Mouse (Mus musculus) C2C12 (cell line): ENCODE measurements at regions not wholly inside any gene's neighbourhood (a gene's known extent, or its start where the extent isn't known, plus 50 kb on each side); places are given as distances from the start of the nearest gene placed in this dataset.
A peak's percentile ranks its signal among the peaks of the same experiment; 100 is the strongest.
"Not testable (repeated sequence)": the region's sequence is repeated elsewhere in the genome, so short reads cannot be mapped to it uniquely, and the experiment has no call there.

ENCODE experiments used
- H3K27me3 ChIP-seq: one replicate; pipeline ENCODE4 v1.6.1; 2011; ENCODE audit not compliant: control insufficient read depth, insufficient read depth, insufficient read length
- H3K36me3 ChIP-seq: one replicate; pipeline ENCODE4 v1.6.1; 2011; ENCODE audit not compliant: control insufficient read depth, insufficient read depth
- H3K4me3 ChIP-seq: one replicate; pipeline ENCODE4 v1.5.1; 2011; ENCODE audit warnings: mild to moderate bottlenecking, control low read depth; ENCODE audit not compliant: poor library complexity, insufficient read depth, severe bottlenecking
- H3K79me2 ChIP-seq: one replicate; pipeline ENCODE4 v1.6.1; 2011; ENCODE audit not compliant: control insufficient read depth, insufficient read depth
- H3K79me3 ChIP-seq: one replicate; pipeline ENCODE4 v1.6.1; 2011; ENCODE audit warnings: low read depth, control low read depth
- H3ac ChIP-seq: one replicate; pipeline ENCODE3; 2011; ENCODE audit warnings: low read depth; ENCODE audit not compliant: control insufficient read depth, insufficient read length
- CEBPB ChIP-seq: IDR thresholded peaks from one replicate; pipeline ENCODE4 v1.6.1; 2011; ENCODE audit warnings: low read depth, mild to moderate bottlenecking, control low read depth, moderate library complexity
- CTCF ChIP-seq: IDR thresholded peaks from one replicate; pipeline ENCODE4 v1.5.1; 2011; ENCODE audit not compliant: control insufficient read depth, insufficient read depth, insufficient read length
- FOSL1 ChIP-seq: IDR thresholded peaks from one replicate; pipeline ENCODE4 v1.8.0; 2011; ENCODE audit warnings: mild to moderate bottlenecking, low read length; ENCODE audit not compliant: poor library complexity, insufficient read depth, severe bottlenecking
- MAX ChIP-seq: IDR thresholded peaks from one replicate; pipeline ENCODE4 v1.6.1; 2011; ENCODE audit warnings: mild to moderate bottlenecking, control low read depth
- MYOD1 ChIP-seq: IDR thresholded peaks from one replicate; pipeline ENCODE4 v1.6.1; 2011; ENCODE audit warnings: low read depth; ENCODE audit not compliant: control insufficient read depth, insufficient read length
- MYOG ChIP-seq: IDR thresholded peaks from one replicate; pipeline ENCODE4 v1.6.1; 2011; ENCODE audit not compliant: control insufficient read depth, insufficient read length; ENCODE audit errors: extremely low read depth
- USF1 ChIP-seq: IDR thresholded peaks from one replicate; pipeline ENCODE4 v1.6.1; 2011; ENCODE audit warnings: low read depth, mild to moderate bottlenecking, control low read depth, moderate library complexity

DNA sequence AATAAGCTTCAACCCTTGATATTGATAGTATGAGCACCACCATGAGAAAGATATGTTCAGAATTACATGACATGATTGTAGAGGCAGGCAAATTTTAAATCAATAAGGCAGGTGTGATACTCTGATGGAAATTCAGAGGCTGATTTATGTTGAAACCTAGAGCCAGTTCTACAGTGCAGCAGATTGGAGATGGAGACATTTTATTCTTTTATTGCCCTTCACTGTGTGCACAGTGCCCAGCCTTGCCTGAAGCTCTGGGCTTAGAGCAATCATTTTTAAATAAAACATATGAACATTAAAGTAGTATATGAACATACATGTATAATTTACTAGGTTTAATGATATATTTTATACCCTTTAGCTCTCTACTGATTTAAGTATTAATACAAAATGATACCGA, 352.5 kb upstream of the Slc10a2 start:
- Histone ChIP-seq H3K36me3 (no peaks in the 10 kb centered on the region), H3K27me3 (no peaks in the 10 kb centered on the region), H3K4me3 (no peak overlapping the region), H3K79me3 (no peaks in the 10 kb centered on the region), H3K79me2 (no peaks in the 10 kb centered on the region), H3ac (no peak overlapping the region)
- TF ChIP-seq CTCF (no peak), MYOD1 (no peak), MYOG (no peak), FOSL1 (no peak), MAX (no peak), USF1 (no peak), CEBPB (no peak)

DNA sequence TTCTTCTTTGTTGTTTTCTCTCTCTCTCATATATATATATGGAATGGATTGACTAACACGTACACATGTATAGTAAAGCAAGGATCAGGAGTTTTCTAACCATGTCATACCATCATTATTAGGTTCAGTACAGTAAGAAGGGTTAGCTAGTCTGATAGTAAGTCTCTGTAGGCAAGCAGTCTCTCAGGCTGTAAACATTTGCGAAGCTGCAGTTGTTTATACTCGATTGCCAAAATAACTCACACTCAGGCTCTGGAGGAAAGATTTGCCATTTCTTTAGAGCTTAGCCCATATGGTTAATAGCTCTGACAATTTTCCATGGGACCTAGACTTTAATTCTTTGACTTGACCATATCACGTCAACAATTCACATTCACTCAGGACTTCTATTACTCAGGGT, 348.3 kb upstream of the Slc10a2 start:
- Histone ChIP-seq H3K79me2 (no peaks in the 10 kb centered on the region), H3K36me3 (no peaks in the 10 kb centered on the region), H3ac (no peak overlapping the region), H3K79me3 (no peaks in the 10 kb centered on the region), H3K4me3 (no peak overlapping the region), H3K27me3 (no peaks in the 10 kb centered on the region)
- TF ChIP-seq CTCF = no peak
- no peak for TF ChIP-seq MYOG
- TF ChIP-seq MYOD1 = no peak

DNA sequence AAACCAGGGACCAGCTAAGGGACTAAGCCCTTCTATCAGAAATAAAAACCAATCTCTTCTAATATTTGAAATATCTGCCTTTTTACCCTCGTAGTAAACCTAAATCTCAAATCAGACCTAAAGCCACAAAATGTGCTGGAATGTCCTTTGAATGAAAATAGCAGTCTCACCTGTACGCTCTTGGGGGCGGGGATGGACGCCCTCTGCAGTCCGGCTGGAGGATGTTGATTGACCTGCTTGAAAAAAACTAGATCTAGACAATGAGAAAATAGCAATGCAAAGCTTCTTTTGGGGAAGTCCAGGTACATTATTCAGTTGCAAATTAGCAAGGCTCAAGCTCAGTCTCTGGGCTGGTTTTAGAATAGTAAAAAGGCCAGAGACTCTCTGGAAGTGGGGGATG, 337.1 kb upstream of the Slc10a2 start:
- not testable (repeated sequence) for H3ac ChIP-seq, H3K27me3 ChIP-seq, H3K36me3 ChIP-seq, H3K4me3 ChIP-seq, H3K79me3 ChIP-seq, H3K79me2 ChIP-seq

DNA sequence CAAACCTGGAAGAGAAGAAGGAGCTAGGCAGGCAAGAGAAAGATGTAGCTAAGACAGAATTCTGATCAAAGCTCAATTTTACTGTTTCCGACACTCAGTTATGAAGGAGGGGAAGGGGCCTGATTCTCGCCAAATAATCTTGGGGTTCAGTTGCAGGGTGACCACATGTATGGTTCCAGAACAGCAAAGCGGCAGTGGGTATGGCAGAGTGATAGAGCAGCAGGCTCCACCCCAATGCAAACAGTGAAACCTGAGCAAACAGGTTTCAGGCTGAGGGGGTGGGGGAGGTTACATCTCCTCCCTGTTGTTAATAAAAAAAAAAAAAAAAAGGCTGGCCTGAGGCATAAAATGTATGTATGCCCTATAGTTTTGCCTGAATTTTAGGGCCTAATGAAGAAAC, 335.3 kb upstream of the Slc10a2 start:
- H3K79me2 ChIP-seq, H3K79me3 ChIP-seq, H3ac ChIP-seq, H3K27me3 ChIP-seq, H3K36me3 ChIP-seq, H3K4me3 ChIP-seq: not testable (repeated sequence)

DNA sequence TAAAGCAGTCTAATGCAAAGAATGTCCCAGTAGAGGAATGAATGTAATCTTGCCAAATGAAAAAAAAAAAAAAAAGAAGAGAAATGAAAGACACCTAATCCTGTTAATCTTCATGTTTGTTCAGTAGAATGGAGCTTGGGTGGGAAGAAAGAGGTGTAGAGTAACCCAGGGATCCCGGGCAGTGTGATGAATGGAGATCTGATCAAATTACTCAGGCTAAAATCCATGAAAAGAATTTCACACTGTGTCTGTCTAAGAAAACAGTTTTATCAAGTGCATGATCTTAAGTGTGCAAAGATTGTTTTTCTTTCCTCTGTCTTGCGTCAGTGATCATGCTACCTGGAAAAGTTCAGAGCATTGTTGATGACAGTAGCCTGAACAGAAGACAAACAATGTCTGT, 333.9 kb upstream of the Slc10a2 start:
- Histone ChIP-seq H3K4me3 (no peak overlapping the region), H3K36me3 (no peaks in the 10 kb centered on the region), H3K27me3 (no peaks in the 10 kb centered on the region), H3ac (no peak overlapping the region), H3K79me2 (no peaks in the 10 kb centered on the region), H3K79me3 (no peaks in the 10 kb centered on the region)
- TF ChIP-seq MYOG (no peak), MYOD1 (no peak), FOSL1 (no peak), CTCF (no peak), CEBPB (no peak), MAX (no peak), USF1 (no peak)

DNA sequence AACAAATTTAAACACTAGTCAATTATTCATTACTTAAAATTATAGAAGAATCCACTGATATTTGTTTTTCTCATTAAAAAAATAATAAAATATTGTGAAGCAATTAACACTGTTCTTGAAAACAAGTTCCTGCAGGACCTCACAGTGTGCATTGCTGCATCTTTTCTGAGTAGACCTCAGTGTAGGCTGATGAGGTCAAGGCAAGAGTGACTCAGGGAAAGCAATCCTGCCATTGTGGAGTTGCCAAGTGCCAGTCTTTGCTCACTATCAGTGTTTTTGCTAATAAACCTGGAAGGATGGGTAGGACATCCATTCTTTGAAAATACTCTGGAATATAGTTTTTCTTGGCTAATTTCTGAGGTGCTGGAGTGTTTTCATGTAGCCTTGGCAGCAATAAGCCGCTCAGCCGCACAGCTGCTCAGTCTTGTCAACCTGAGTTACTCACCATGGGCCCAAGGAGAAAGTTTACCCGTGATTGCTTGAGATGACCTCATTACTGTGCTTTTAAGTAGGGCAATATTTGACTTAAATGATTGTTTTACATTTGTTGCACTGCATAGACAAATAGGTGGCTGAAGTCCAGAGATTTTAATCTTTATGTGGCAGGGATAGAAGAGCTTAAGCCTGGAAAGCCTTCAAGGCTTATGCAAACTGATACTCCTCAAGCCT, 323.3 kb upstream of the Slc10a2 start:
- H3K4me3 ChIP-seq = no peak overlapping the region
- no peaks in the 10 kb centered on the region for H3K79me3 ChIP-seq
- no peaks in the 10 kb centered on the region for H3K79me2 ChIP-seq
- H3K36me3 ChIP-seq = no peaks in the 10 kb centered on the region
- H3ac ChIP-seq = no peak overlapping the region
- TF ChIP-seq MYOD1 = peak; percentile 11
- no peak for TF ChIP-seq USF1
- H3K27me3 ChIP-seq = no peaks in the 10 kb centered on the region

DNA sequence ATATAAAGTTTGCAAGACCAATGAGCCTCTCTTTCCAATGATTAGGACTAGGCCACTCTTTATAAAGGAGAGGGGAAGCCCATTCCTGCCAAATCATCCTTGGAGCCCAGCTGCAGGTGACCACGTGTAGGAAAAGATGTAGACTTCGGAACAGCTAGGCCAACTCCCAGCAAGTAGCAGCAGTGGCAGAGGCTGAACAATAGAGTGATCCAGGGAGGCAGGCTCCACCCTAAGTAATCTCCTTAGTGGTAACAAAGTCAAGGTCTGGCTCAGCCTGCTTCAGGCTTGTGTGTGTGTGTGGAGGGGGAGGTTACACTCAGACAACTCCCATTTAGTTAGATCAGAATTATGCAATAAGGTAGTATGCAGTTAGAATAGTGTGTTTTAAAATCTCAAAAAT, 311.7 kb upstream of the Slc10a2 start:
- H3K27me3 ChIP-seq, H3K4me3 ChIP-seq, H3K79me2 ChIP-seq, H3ac ChIP-seq, H3K79me3 ChIP-seq, H3K36me3 ChIP-seq: not testable (repeated sequence)
